Comparison of ENCODE assay signal across 8 mouse cellular contexts in genomic region chr6:107528877-107529864, GRCm38 (mm10). TPM values are rescaled to one million over a fixed set of nuclear protein-coding genes. Genes with fewer than 3 reads are reported as not detected.
DNase-seq lines count a peak whose midpoint lies in the region; ATAC-seq and TF ChIP-seq lines count a peak whose summit lies in the region.

Gene Lrrn1 (plus strand): TSS chr6:107529768.

- H3K27me3 ChIP-seq in thymus, adult 2 months (ENCODE audit: control insufficient read depth, insufficient read depth, low read length) = no peaks in the 10 kb centered on the region
- peaks cover 35% of the 10 kb centered on the region for H3K27me3 ChIP-seq in liver, embryonic 13.5 days

- ATAC-seq in liver, embryonic 13.5 days (ENCODE audit: low read depth) = no peak
- ATAC-seq in CD4-positive, CD25-positive, alpha-beta regulatory T cell, adult 4 months = no peak

- no peaks in the 10 kb centered on the region for H3K4me1 ChIP-seq in thymus, adult 2 months (replicated peaks; ENCODE audit: control insufficient read depth, insufficient read depth, low read length)
- H3K4me1 ChIP-seq in liver, embryonic 13.5 days (replicated peaks) = no peaks in the 10 kb centered on the region

- H3K27ac ChIP-seq in thymus, adult 2 months (ENCODE audit: control insufficient read depth, insufficient read depth, low read length) = no peak within 1 kb of the TSS
- no peak within 1 kb of the TSS for H3K27ac ChIP-seq in liver, embryonic 13.5 days

- no peaks in the 10 kb centered on the region for H3K9me3 ChIP-seq in liver, embryonic 13.5 days (replicated peaks)

- no peak for TF ChIP-seq POLR2A in thymus, adult 2 months (IDR thresholded peaks at IDR 0.05; ENCODE audit: control insufficient read depth, extremely low read depth, insufficient read depth, low read length, poor library complexity)

- WGBS in thymus, adult 2 months = 9% methylated on average over 35 of the region's 43 CpGs
- WGBS in liver, embryonic 13.5 days (ENCODE audit: insufficient replicate concordance) = 5% methylated on average over 37 of the region's 43 CpGs

- no peak within 1 kb of the TSS for H3K9ac ChIP-seq in liver, embryonic 13.5 days

- no peaks in the 10 kb centered on the region for H3K36me3 ChIP-seq in thymus, adult 2 months (ENCODE audit: control insufficient read depth, insufficient read depth, low read length)
- H3K36me3 ChIP-seq in liver, embryonic 13.5 days = no peaks in the 10 kb centered on the region

- peak; percentile 1 for DNase-seq in thymus, postnatal 25 days
- no peak for DNase-seq in thymus, adult 2 months
- peak; percentile 85 for DNase-seq in embryo, embryonic 10.5 days (ENCODE audit: low spot score)
- DNase-seq in gastrocnemius, postnatal 25 days = peak; percentile 32
- DNase-seq in kidney, postnatal 25 days = peak; percentile 26 to 71
- DNase-seq in liver, embryonic 13.5 days = no peak
- DNase-seq in right cerebral cortex, adult 18-20 months = peak; percentile 86

- no peak within 1 kb of the TSS for H3K4me3 ChIP-seq in thymus, adult 2 months (ENCODE audit: control insufficient read depth, insufficient read depth, low read length)
- H3K4me3 ChIP-seq in liver, embryonic 13.5 days (replicated peaks) = peak within 1 kb of the TSS; percentile 43

- TF ChIP-seq CTCF in thymus, adult 2 months (IDR thresholded peaks at IDR 0.05; ENCODE audit: borderline replicate concordance, control insufficient read depth, extremely low read depth, insufficient read depth, low read length, poor library complexity) = no peak

- peak within 1 kb of the TSS; percentile 59 for H3K4me2 ChIP-seq in liver, embryonic 13.5 days

RNA-seq across cellular contexts. Expression of gene Lrrn1, which starts in this region (rescaled TPM):
- polyA plus RNA-seq in thymus, adult 2 months (2012; rRNA removed) = 0.69 and 0.89 TPM in 2 replicates
- 1 to 10 TPM; 6.8 to 8.3 TPM for total RNA-seq in gastrocnemius, postnatal 25 days (2021)
- 0.70 and 0.80 TPM in 2 replicates for polyA plus RNA-seq in liver, embryonic 13.5 days (2015; fragmentation: Nextera tagmentation; extraction: Ambion mirVana)
- polyA plus RNA-seq in CD4-positive, CD25-positive, alpha-beta regulatory T cell, adult 4 months (2017; shearing (Covaris generic)) = not detected

Comparison
In these comparisons a context has a peak if more than half of its experiments do, and no peak if none do; other contexts are left out.
1. DNase-seq: peak in thymus, postnatal 25 days (single experiment), embryo, embryonic 10.5 days (single experiment), gastrocnemius, postnatal 25 days (single experiment), kidney, postnatal 25 days (2 of 2) and right cerebral cortex, adult 18-20 months (single experiment); none in thymus, adult 2 months (single experiment) and liver, embryonic 13.5 days (single experiment).